Mouse (Mus musculus) adrenal gland, adult (tissue): ENCODE measurements around the gene Anxa5.

ENCODE experiments used
- DNase-seq, 2 experiments: peaks; one replicate each; pipeline ENCODE4 v3.0.0; 2022 to 2023; ENCODE audit warnings: low spot score in 1 of 2; ENCODE audit not compliant: inconsistent age in 2 of 2

Anxa5 gene

DNA sequence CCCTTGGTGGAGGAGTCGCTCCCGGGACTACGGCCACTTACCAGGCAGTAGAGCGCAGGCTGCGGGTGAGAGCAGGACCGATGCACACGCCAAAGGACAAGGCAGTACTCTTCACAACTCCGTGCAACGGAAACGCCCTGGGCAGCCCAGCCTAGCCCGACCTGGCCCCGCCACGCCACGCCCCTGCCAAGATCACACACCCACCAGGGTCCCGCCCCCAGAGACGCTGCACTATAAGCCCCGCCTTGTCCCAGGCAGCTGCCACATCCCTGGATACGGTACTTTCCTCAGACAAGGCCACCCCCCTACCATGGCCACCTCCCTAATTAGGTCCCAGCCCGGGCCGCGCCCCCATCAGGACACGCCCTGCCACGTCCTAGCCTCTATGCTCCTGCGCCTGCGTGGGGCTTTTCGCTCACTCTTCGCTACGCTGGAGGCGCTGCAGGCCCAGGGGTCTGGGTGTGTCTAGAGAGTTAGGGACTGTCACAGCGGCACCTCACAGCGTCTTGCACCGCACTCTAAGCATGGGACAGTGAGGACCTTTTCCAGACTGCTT lies at the start of gene Anxa5, which contains the start of gene 1810062G17Rik:
Gene Anxa5 (minus strand): TSS at position 363 of the 556 bp plus-strand sequence.
Gene 1810062G17Rik (plus strand): TSS at position 406 of the 556 bp plus-strand sequence.
- peak; percentile 100 for DNase-seq

DNA sequence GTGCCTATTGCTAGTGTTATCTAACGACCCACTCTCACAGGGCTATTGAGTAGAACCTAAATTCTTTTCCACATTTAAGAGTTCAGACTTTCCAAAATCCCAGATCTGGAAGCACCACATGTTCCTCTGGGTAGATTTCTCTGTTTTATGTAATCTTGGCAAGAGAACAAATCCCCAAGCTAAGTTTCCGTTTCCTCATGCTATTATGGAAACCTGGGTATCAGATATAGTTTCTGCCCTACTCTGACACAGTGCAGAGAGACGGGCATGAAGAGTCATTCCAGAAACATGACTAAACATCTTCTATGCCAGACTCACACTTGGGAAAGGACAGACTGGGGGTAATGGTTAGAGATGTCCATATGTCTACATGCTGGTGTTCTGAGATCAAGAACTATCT lies 48.8 kb upstream of the Anxa5 start:
- DNase-seq, result no peak

- no peak for DNase-seq
Measured at GRCm38 (mm10) chr3:36522137-36522536, 46.4 kb upstream of the Anxa5 start.

- DNase-seq, result peak in 1 of 2 experiments; percentile 59
Measured at GRCm38 (mm10) chr3:36521073-36522060, 45.7 kb upstream of the Anxa5 start, which contains the start of gene Gm11549. Gm11549 (minus strand) TSS chr3:36521813.

DNA sequence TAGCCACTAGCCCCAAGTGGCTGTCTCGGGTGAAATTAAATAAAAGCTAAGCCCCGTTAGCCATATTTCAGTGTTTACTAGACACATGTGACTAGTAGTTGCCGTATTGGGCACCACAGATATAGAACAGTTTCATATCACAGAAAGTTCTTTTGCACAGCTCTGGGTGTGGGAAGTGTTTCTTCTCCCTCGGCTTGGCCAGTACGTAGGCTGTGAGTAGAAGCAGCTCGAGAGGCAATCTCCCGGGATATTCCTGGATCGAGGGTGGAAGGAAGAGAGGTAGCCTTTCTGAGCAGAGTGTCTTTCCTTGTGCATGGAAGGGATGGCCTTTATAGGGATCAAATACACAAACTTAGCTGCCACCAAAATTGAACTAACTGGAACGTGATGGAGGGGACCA lies 40.5 kb upstream of the Anxa5 start:
- DNase-seq, result no peak

GRCm38 (mm10) chr3:36511491-36511890 lies 35.8 kb upstream of the Anxa5 start:
- DNase-seq, result no peak

GRCm38 (mm10) chr3:36505809-36506735 lies 30.4 kb upstream of the Anxa5 start:
- DNase-seq, result no peak

- DNase-seq, result no peak
Measured at GRCm38 (mm10) chr3:36505306-36505705, 29.6 kb upstream of the Anxa5 start.

DNA sequence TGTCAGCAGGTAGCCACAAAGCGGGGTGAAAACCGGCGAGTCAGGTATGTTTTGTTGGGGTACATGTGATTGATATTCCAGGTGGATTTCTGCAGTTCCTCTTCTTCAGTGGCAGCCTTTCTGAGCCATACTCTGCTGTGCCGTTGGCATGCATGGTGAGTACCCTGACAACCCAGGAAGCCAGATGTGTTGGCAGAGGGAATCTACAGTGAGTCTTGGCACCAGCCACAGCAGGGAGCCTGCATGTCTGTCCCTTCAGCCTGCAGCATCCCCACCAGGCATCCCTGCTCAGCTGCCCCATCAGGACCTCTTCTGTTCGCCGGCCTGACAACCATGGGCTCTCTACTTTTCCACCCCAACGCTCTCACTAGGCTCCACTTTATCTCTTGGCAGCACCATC lies 25.9 kb upstream of the Anxa5 start:
- DNase-seq, result no peak

GRCm38 (mm10) chr3:36500976-36501375 lies 25.3 kb upstream of the Anxa5 start:
- no peak for DNase-seq

- DNase-seq, result no peak
Measured at GRCm38 (mm10) chr3:36499418-36499817, 23.7 kb upstream of the Anxa5 start.

DNA sequence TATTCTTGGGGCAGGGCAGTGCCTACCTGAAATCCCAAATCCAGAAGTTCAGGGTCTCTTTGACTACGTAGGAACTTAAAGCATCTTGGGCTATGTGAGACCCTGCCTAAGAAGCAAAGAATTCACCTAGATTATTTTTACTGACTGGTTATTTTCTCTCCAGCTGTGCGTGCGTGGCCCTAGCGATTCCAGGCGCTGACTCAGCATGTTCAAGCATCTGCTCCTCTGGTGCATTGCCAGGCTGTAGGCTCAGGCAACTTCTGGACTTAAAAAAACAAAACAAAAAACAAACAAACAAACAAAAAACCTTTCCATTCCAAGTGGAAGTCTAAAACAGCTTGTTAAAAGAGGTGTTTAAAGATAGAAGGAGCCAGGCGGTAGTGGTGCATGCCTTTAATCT lies 22.5 kb upstream of the Anxa5 start:
- DNase-seq, result no peak

DNA sequence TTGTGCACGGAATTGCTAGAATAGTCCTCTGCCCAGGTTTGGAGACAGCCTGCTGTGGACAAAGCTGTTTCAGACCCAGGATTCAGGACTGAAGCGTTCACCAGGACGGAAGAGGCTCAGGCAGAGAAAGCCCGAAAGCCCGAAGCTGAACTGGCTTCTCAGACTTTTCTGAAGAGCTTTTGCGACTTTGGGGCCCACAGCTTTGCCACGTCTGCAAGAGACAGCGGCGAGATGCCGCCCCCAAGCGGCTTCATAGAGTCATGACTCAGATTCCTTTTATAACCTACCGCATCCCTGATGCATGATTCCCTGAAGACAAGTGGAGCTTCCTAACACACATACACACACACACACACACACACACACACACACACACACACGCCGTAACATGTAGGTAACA lies 21.1 kb upstream of the Anxa5 start:
- DNase-seq, result peak; percentile 68 to 86

DNA sequence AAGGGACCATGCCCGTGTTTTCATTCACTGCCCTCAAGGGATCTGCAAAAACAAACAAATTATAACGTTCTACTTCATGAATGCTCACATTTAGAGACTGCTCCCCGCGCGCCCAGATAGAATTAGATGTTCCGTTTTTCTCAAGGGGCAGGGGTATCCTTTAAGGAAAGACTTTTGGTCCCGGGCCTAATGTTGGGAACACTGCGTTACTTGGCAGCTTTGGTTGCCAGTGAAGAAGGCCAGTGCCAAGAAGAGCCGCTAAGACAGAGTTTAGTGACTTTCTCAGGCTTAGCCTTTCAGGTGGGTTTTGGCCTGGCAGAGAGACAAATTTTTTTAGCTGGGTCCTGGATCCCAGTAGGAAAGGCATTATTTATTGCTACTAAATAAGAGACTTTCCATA lies 20.6 kb upstream of the Anxa5 start:
- DNase-seq, result peak in 1 of 2 experiments; percentile 37

DNA sequence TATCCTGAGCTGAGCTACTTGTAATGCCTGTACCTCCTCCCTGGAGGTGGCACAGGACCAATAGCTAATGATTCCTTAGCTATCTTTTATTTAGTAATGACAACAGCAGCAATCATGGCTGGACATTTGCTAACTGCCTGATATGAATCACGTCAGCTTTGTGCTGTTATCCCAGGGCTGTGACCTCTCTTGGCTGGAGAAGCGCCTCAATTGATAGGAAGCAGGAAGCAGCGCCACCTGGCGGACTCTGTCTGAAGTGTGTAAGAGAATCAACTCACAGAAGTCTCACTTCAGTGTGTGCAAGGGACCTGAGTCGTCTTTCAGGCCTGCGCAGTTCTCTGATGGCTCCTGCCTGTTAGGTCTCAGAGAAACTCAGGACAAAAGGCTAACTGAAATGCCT lies 19.7 kb upstream of the Anxa5 start:
- peak; percentile 88 to 97 for DNase-seq

- no peak for DNase-seq
Measured at GRCm38 (mm10) chr3:36494613-36495012, 18.9 kb upstream of the Anxa5 start.

DNA sequence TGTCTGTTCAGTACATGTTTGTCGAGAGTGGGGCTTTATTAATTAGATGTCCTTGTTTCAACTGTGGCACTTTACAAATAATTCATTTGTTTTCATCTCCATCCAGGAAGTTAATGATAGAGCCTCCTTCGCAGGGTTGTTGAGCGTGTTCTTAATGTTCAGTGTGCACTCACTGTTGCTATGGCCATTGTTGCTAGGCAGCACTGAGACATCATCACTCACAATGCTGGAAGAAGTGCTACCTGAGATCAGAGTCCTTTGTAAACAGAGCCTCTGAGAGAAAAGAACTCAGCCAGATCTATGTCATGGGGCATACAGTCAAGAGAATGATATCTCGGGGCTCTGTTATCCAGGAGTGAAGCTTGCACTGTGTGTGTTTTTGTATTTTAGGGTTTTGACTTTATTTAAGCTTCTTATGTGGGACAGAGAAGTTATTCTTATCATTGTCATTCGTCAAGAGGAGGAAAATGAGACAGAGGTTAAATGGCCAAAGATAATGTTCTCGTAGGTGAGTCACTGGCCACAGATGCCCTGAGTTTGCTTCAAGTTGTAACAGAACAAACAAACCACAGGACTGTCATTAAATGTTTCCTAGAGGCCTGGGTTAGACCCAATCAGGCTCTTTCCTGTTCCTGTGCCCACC lies 18.1 kb upstream of the Anxa5 start:
- peak in 1 of 2 experiments; percentile 37 for DNase-seq

GRCm38 (mm10) chr3:36492716-36493391 lies 17.2 kb upstream of the Anxa5 start:
- DNase-seq, result no peak

DNA sequence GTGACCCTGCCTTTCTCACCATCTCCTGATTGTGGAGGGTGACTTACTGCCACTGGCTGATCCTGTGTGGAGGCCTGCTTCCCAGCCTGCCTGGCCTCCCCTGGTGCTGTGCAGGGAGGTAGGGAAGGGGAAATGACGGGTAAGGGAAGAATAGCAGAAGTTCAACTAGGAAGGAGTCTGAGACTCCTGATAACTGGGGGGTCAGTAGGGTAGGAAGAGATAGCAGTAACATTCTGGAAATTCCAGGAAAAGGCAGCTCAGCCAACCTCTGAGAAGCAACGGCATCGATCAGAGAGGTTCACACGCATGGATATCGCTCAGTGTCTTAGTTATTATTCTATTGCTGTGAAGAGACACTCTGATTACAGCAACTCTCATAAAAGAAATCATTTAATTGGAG lies 15.8 kb upstream of the Anxa5 start:
- no peak for DNase-seq

DNA sequence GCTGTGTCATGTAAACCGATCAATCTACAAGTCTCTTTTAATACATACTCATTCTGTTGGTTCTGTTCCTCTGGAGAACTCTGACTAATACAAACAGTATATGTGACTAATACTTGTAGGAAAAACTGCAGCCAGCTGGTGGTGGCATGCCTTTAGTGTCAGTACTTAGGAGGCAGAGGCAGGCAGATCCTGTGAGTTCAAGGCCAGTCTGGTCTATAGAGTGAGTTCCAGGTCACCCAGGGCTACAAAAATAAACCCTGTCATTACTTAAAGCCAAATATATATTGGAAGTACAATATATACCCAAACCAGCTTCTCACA lies 13.9 kb upstream of the Anxa5 start:
- DNase-seq, result no peak
